ENCODE assay signal across 12 mouse cellular contexts in the genomic region with DNA sequence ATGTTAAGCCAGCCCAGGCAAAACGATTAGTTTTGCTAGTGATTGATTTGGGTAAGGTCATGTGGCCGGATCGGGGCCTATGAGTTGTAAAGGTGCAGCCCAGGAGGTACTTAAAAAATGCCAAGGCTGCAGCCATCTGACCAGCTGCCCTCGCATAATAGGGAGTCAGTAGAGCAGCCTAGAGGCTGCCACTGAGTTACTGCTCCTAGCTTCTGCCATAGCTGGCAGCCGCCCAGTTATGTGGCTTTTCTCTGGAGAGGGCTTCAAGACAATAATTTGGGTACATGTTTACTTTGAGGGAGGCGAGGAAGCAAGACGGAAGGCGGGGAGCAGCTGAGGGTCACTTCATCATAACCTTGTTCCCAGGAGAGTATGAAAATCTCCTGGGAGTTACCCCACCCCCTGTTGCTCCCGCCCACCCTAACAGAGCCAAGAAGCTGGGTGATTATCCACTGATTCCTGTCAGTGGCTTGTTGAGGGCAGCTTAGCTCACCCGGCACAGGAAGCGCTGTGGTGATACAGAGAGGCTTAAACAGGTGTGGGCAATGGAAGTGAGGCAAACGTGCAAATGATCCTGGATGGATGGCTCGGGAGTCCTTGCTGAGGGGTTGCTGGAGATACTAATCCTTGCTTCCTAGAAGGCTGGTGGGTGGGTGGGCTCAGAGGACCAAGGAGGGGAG. TPM values are rescaled to one million over a fixed set of nuclear protein-coding genes. Genes with fewer than 3 reads are reported as not detected.
DNase-seq lines count a peak whose midpoint lies in the region; ATAC-seq and TF ChIP-seq lines count a peak whose summit lies in the region.
"Had no signal": no experiment of that assay in that cellular context is flagged by ENCODE, and none has a peak within 500 bp of the region (broad histone marks: within the 10 kb centered on the region; RNA-seq: fewer than 3 reads in every experiment).

No protein-coding gene starts in this region.

- H3K9ac ChIP-seq in kidney, embryonic 15.5 days: no peak overlapping the region
- H3K9ac ChIP-seq in lung, embryonic 16.5 days (ENCODE audit: low read length): peak overlapping the region; percentile 14; the same call in 1 of the 2 replicates
- H3K9ac ChIP-seq: embryonic facial prominence, embryonic 15.5 days; limb, embryonic 13.5 days had no signal

- peak overlapping the region; percentile 78; the same call in 1 of the 2 replicates for H3K27ac ChIP-seq in kidney, embryonic 15.5 days
- H3K27ac ChIP-seq in lung, embryonic 16.5 days (ENCODE audit: low read length): 0 out of 2 replicates have a peak overlapping the region, but pooled peaks have one; percentile 18
- H3K27ac ChIP-seq: limb, embryonic 13.5 days had no signal

- TF ChIP-seq POLR2A in brain, embryonic 14.5 days (IDR thresholded peaks at IDR 0.05; ENCODE audit: borderline replicate concordance, extremely low read depth, insufficient read depth, insufficient read length, poor library complexity, severe bottlenecking): no peak

- peaks cover 31% of the 10 kb centered on the region for H3K4me1 ChIP-seq in kidney, embryonic 15.5 days
- peaks cover 23% of the 10 kb centered on the region for H3K4me1 ChIP-seq in lung, embryonic 16.5 days (replicated peaks; ENCODE audit: control insufficient read depth, insufficient read depth, low read length)

- H3K4me3 ChIP-seq in kidney, embryonic 15.5 days (replicated peaks): no peak overlapping the region
- H3K4me3 ChIP-seq in lung, embryonic 16.5 days (ENCODE audit: low read length): no peak overlapping the region
- H3K4me3 ChIP-seq: embryonic facial prominence, embryonic 15.5 days; limb, embryonic 13.5 days had no signal

- no peaks in the 10 kb centered on the region for H3K36me3 ChIP-seq in kidney, embryonic 15.5 days
- no peaks in the 10 kb centered on the region for H3K36me3 ChIP-seq in lung, embryonic 16.5 days (ENCODE audit: control insufficient read depth, insufficient read depth, low read length)
- H3K36me3 ChIP-seq: embryonic facial prominence, embryonic 15.5 days; limb, embryonic 13.5 days had no signal

- H3K9me3 ChIP-seq in kidney, embryonic 15.5 days (replicated peaks): 0 out of 2 replicates have a peak, but pooled peaks cover 5% of the 10 kb centered on the region
- peaks cover 2% of the 10 kb centered on the region; the same call in 1 of the 2 replicates for H3K9me3 ChIP-seq in lung, embryonic 16.5 days (ENCODE audit: control insufficient read depth, low read length)
- H3K9me3 ChIP-seq: embryonic facial prominence, embryonic 15.5 days had no signal

- no peak overlapping the region for H3K4me2 ChIP-seq in kidney, embryonic 15.5 days
- no peak overlapping the region for H3K4me2 ChIP-seq in lung, embryonic 16.5 days (ENCODE audit: low read depth, low read length)
- H3K4me2 ChIP-seq: embryonic facial prominence, embryonic 15.5 days had no signal

- 40% methylated on average over 13 of the region's 13 CpGs for WGBS in kidney, embryonic 15.5 days
- WGBS in lung, embryonic 16.5 days: 22% methylated on average over 13 of the region's 13 CpGs

- peak; percentile 58 to 77 for DNase-seq in adrenal gland, adult (ENCODE audit: inconsistent age in 2 of 2, low spot score in 1 of 2)
- no peak for DNase-seq in adrenal gland, adult 8-10 months
- no peak for DNase-seq in kidney, postnatal 25 days
- DNase-seq in brain, embryonic 14.5 days (ENCODE audit: low read depth): peak; percentile 40
- DNase-seq in natural killer cell, adult 2 months (ENCODE audit: low spot score in 2 of 2): no peak
- no peak for DNase-seq in frontal cortex, postnatal 36 days (ENCODE audit: low spot score in 2 of 2)
- DNase-seq: cerebellum, adult 11-12 months; right cerebral cortex, postnatal 4 days had no signal

- TF ChIP-seq CTCF in brain, embryonic 14.5 days (IDR thresholded peaks at IDR 0.05; ENCODE audit: borderline replicate concordance, extremely low read depth, insufficient read depth, insufficient read length): no peak

- H3K27me3 ChIP-seq in kidney, embryonic 15.5 days: no peaks in the 10 kb centered on the region
- H3K27me3 ChIP-seq in lung, embryonic 16.5 days (ENCODE audit: control insufficient read depth, insufficient read depth, low read depth, low read length): no peaks in the 10 kb centered on the region
- H3K27me3 ChIP-seq: embryonic facial prominence, embryonic 15.5 days had no signal

- ATAC-seq in kidney, embryonic 15.5 days (replicated peaks; ENCODE audit: low FRiP score): no peak; the same call in 1 of the 2 replicates
- ATAC-seq in lung, embryonic 16.5 days (ENCODE audit: low read depth): peak; percentile 21

RNA-seq across cellular contexts. Expression of gene Snx20, which starts 30.4 kb away (rescaled TPM):
- total RNA-seq in adrenal gland, adult 8-10 months (2022): 1 to 10 TPM; 1.2 to 3.0 (median 2.4) TPM
- 1.7 and 2.3 TPM in 2 replicates for polyA plus RNA-seq in kidney, embryonic 15.5 days (2015; fragmentation: Nextera tagmentation; extraction: Ambion mirVana)
- 0.78 and 0.92 TPM in 2 replicates for polyA plus RNA-seq in brain, embryonic 14.5 days (2012; rRNA removed)
- 2.5 and 2.7 TPM in 2 replicates for polyA plus RNA-seq in lung, embryonic 16.5 days (2015; fragmentation: Nextera tagmentation; extraction: Ambion mirVana)

RNA-seq across cellular contexts. Expression of gene Nod2, which starts 41.6 kb away (rescaled TPM):
- total RNA-seq in adrenal gland, adult 8-10 months (2022): 1 to 10 TPM; 1.0 to 2.1 (median 1.4) TPM
- polyA plus RNA-seq in kidney, embryonic 15.5 days (2015; fragmentation: Nextera tagmentation; extraction: Ambion mirVana): 0.24 and 0.34 TPM in 2 replicates
- 0.16 and 0.34 TPM in 2 replicates for polyA plus RNA-seq in brain, embryonic 14.5 days (2012; rRNA removed)
- polyA plus RNA-seq in lung, embryonic 16.5 days (2015; fragmentation: Nextera tagmentation; extraction: Ambion mirVana): 0.18 and 0.21 TPM in 2 replicates

Comparison
In these comparisons a context has a peak if more than half of its experiments do, and no peak if none do; other contexts are left out.
1. DNase-seq: peak in adrenal gland, adult (2 of 2) and brain, embryonic 14.5 days (single experiment); none in adrenal gland, adult 8-10 months (single experiment), kidney, postnatal 25 days (0 of 2), natural killer cell, adult 2 months (0 of 2) and frontal cortex, postnatal 36 days (0 of 2).